Mouse (Mus musculus) midbrain, embryonic 16.5 days (tissue): ENCODE data around the gene Mamdc2. TPM values are rescaled to one million over a fixed set of nuclear protein-coding genes. Genes with fewer than 3 reads are reported as not detected.
A peak's percentile ranks its signal among the peaks of the same experiment; 100 is the strongest.

Experiments used
- ATAC-seq: fragments of 200-750 bp; cut with Nextera tagmentation; 2 replicates; pipeline ENCODE4 v1.8.0; 2017; ENCODE audit warnings: moderate TSS enrichment
- H3K27ac ChIP-seq: fragments of 300-500 bp; sonication (generic); 2 replicates; pipeline ENCODE4 v1.5.1; 2014; ENCODE audit warnings: mild to moderate bottlenecking, low read length, mixed read lengths
- H3K27me3 ChIP-seq: fragments of 300-500 bp; sonication (generic); 2 replicates; pipeline ENCODE4 v1.6.1; 2014; ENCODE audit warnings: low read depth, low read length, mixed read lengths; ENCODE audit not compliant: control insufficient read depth, insufficient read depth
- H3K36me3 ChIP-seq: fragments of 300-500 bp; sonication (generic); 2 replicates; pipeline ENCODE4 v1.6.1; 2014; ENCODE audit warnings: mild to moderate bottlenecking, low read length, moderate library complexity, mixed read lengths; ENCODE audit not compliant: control insufficient read depth, insufficient read depth
- H3K4me1 ChIP-seq: fragments of 300-500 bp; sonication (generic); 2 replicates; pipeline ENCODE4 v1.6.1; 2014; ENCODE audit warnings: mild to moderate bottlenecking, low read length, mixed read lengths; ENCODE audit not compliant: control insufficient read depth, insufficient read depth
- H3K4me2 ChIP-seq: fragments of 300-500 bp; sonication (generic); 2 replicates; pipeline ENCODE4 v1.6.1; 2014; ENCODE audit warnings: mild to moderate bottlenecking, low read length, mixed read lengths
- H3K4me3 ChIP-seq: fragments of 300-500 bp; sonication (generic); 2 replicates; pipeline ENCODE4 v1.5.1; 2014; ENCODE audit warnings: low read depth, mild to moderate bottlenecking, low read length, moderate library complexity, mixed read lengths
- H3K9ac ChIP-seq: fragments of 300-500 bp; sonication (generic); 2 replicates; pipeline ENCODE4 v1.6.1; 2014; ENCODE audit warnings: low read depth, low read length, mixed read lengths
- H3K9me3 ChIP-seq: fragments of 300-500 bp; sonication (generic); replicated peaks from 2 replicates; pipeline ENCODE4 v1.6.1; 2014; ENCODE audit warnings: mild to moderate bottlenecking, low read length, mixed read lengths; ENCODE audit not compliant: control insufficient read depth, poor library complexity, severe bottlenecking
- WGBS: fragments of 180-500 bp; shearing (Covaris S2); extraction: QIAGEN DNeasy Blood & Tissue Kit; methylation state at CpG from one replicate; pipeline ENCODE4 v1.1.7; 2014; 5-methylcytosine and 5-hydroxymethylcytosine counted together
- polyA plus RNA-seq: library from polyadenylated mRNA; unstranded; fragments of >200 nt; fragmentation: Nextera tagmentation; extraction: Ambion mirVana; gene quantifications from 2 replicates; pipeline ENCODE4 v1.2.1, GENCODE M21; 2015

The Mamdc2 gene
- polyA plus RNA-seq, 1 experiment from 2014 or later, result 4.2 TPM

DNA sequence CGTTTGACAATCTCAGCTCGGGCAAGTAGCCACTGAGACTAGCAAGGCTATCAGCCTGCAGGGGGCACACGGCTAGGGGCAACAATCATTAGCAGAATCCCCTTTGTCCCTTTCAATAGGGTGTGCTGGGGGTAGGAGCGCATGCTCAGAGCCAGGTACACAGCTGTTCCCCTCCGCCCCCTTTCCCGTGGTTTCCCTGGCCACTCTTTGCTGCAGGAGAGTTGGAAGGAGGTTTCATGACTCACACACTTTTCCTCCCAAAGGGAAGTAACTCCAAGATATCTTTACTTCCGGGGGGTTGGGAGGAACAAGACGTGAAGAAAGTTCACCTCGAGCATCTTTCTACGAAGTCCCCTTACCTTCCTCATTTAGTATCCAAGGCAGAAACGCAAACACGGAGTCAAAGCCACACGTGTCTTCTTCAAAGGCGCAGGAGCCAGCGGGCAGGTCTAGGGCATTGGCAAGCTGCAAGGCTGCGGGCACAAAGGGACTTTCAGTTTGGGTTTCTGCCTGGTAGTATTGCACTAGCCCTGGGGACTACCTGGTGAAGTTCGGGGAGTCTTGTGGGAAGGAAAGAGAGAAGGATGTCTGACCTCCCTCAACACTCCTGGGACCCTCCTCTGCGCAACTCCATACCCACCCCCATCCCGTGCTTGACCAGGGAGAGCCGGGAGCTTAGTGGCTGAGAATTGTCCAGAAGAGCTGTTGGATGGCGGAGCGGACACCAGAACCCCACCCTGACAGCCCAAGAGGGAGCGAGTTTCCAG, 838 bp downstream of the Mamdc2 start:
- WGBS, result 1% methylated on average over 23 of the region's 23 CpGs

DNA sequence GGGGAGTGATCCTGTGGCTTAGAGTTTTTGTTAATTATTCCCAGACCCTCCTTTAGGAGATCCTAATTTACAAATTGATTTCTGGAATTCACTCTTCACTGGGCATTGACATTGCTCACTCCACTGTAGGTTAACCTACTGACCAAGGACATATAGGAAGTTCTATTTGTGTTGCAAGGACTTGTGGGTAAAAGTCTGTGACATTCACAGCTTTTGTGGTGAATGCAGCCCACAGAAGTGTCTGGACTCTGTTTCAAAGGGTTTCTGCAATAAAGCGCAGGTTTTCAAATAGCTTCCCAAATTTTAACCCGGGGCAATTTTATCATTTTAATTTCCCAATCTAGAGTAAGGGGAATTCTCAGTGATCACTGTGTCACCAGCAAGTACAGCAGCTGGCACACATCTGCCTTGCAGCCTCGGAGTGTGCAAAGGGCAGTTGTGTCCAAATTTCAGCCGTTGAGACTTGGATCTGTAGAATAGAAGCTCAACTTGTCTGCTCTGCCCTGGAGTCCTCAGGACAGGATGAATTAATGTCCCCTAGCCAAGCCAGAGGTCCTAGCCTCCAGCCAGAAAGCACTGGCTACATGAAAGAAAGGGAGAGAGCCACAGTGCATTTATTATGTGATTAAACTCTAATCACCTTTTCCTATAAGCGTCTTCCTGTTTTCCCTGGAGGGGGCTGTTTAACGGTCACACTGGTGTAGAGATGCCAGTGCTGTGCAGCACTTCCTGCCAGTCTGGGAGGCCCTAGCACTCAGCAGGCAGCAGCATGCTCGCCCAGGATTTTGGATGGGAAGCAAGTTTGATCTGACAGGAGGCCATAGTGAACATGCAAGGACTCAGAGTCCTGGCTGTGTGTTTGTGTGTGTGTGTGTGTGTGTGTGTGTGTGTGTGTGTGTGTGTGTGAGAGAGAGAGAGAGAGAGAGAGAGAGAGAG, 3.1 kb downstream of the Mamdc2 start:
- WGBS, result 55% methylated on average over 7 of the region's 7 CpGs

More for the DNA sequence above, 838 bp downstream of the Mamdc2 start:
- peaks cover 15% of the 10 kb centered on the region for H3K4me1 ChIP-seq
- no peak overlapping the region for H3K27ac ChIP-seq
- peak overlapping the region; percentile 93 for H3K4me2 ChIP-seq
- peak; percentile 72 for ATAC-seq
- H3K4me3 ChIP-seq, result peak overlapping the region; percentile 42
- no peaks in the 10 kb centered on the region for H3K36me3 ChIP-seq
- H3K27me3 ChIP-seq, result peaks cover 2% of the 10 kb centered on the region; the same call in 1 of the 2 replicates
- H3K9me3 ChIP-seq, result no peaks in the 10 kb centered on the region
- H3K9ac ChIP-seq, result peak overlapping the region; percentile 57; the same call in 1 of the 2 replicates

DNA sequence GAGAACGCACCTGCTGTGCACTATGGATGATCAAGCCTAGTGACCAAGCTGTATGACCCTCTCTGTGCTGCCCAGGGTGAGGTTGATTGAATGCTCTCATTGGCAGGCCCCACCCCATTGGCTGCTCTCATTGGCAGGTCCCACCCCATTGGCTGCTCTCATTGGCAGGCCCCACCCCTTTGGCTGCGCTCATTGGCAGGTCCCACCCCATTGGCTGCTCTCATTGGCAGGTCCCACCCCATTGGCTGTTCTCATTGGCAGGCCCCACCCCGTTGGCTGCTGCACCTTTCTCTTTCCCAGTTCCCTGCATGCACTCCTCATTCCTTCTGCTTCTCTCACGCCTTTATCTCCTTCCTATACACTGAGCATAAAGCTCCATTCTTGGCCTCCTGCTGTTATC, 12.5 kb downstream of the Mamdc2 start:
- no peaks in the 10 kb centered on the region for H3K36me3 ChIP-seq
- H3K4me3 ChIP-seq, result no peak overlapping the region
- H3K4me2 ChIP-seq, result no peak overlapping the region
- H3K27me3 ChIP-seq, result no peaks in the 10 kb centered on the region
- H3K27ac ChIP-seq, result no peak overlapping the region
- no peaks in the 10 kb centered on the region for H3K9me3 ChIP-seq
- H3K9ac ChIP-seq, result no peak overlapping the region
- no peak for ATAC-seq
- no peaks in the 10 kb centered on the region for H3K4me1 ChIP-seq
- 74% methylated on average over 4 of the region's 4 CpGs for WGBS

More for the DNA sequence above, 3.1 kb downstream of the Mamdc2 start:
- Histone ChIP-seq H3K27me3 (peaks cover 2% of the 10 kb centered on the region; the same call in 1 of the 2 replicates), H3K27ac (no peak overlapping the region), H3K4me2 (no peak overlapping the region), H3K9ac (no peak overlapping the region), H3K36me3 (no peaks in the 10 kb centered on the region), H3K9me3 (no peaks in the 10 kb centered on the region), H3K4me3 (no peak overlapping the region), H3K4me1 (peaks cover 15% of the 10 kb centered on the region)
- no peak for ATAC-seq

- Histone ChIP-seq H3K27ac (no peak overlapping the region), H3K36me3 (no peaks in the 10 kb centered on the region), H3K4me2 (no peak overlapping the region), H3K4me1 (no peaks in the 10 kb centered on the region), H3K27me3 (no peaks in the 10 kb centered on the region), H3K4me3 (no peak overlapping the region), H3K9me3 (no peaks in the 10 kb centered on the region), H3K9ac (no peak overlapping the region)
- WGBS, result 77% methylated on average over 11 of the region's 11 CpGs
- no peak for ATAC-seq
Measured at GRCm38 (mm10) chr19:23434433-23434832, 13.8 kb downstream of the Mamdc2 start.

GRCm38 (mm10) chr19:23417668-23418067, 30.6 kb downstream of the Mamdc2 start:
- no peaks in the 10 kb centered on the region for H3K36me3 ChIP-seq
- 57% methylated on average over 1 of the region's 1 CpGs for WGBS
- H3K4me2 ChIP-seq, result no peak overlapping the region
- H3K27me3 ChIP-seq, result no peaks in the 10 kb centered on the region
- H3K9ac ChIP-seq, result no peak overlapping the region
- H3K27ac ChIP-seq, result no peak overlapping the region
- ATAC-seq, result 0 out of 2 replicates have a peak, but pooled peaks have one; percentile 36
- no peaks in the 10 kb centered on the region for H3K9me3 ChIP-seq
- H3K4me1 ChIP-seq, result peaks cover 3% of the 10 kb centered on the region; the same call in 1 of the 2 replicates
- H3K4me3 ChIP-seq, result no peak overlapping the region

- H3K9me3 ChIP-seq, result no peaks in the 10 kb centered on the region
- no peaks in the 10 kb centered on the region for H3K4me1 ChIP-seq
- no peak overlapping the region for H3K9ac ChIP-seq
- no peaks in the 10 kb centered on the region for H3K36me3 ChIP-seq
- no peak overlapping the region for H3K4me2 ChIP-seq
- H3K27me3 ChIP-seq, result no peaks in the 10 kb centered on the region
- WGBS, result 94% methylated on average over 5 of the region's 5 CpGs
- ATAC-seq, result no peak
- no peak overlapping the region for H3K4me3 ChIP-seq
- no peak overlapping the region for H3K27ac ChIP-seq
Measured at GRCm38 (mm10) chr19:23410800-23411199, 37.4 kb downstream of the Mamdc2 start.

DNA sequence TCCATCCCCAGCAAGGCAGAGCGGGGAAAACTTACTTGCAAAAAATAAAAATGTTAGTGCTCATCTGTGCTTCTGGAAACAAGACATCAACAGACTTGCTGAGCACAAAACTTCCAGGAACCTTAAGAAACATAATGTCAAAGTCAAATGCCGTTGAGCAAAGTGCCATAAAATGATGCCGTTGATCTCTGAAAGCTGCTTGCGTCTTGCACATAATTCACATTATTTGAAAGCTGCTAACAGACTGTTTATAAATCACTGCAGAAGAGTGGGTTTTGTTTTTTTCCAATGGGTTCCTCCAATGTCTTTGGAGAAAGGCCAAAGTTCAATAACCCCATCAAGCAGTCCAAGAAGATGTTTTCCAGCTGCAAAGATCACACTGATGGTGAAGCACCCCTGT, 37.9 kb downstream of the Mamdc2 start:
- H3K4me2 ChIP-seq, result no peak overlapping the region
- WGBS, result 92% methylated on average over 4 of the region's 4 CpGs
- ATAC-seq, result no peak

DNA sequence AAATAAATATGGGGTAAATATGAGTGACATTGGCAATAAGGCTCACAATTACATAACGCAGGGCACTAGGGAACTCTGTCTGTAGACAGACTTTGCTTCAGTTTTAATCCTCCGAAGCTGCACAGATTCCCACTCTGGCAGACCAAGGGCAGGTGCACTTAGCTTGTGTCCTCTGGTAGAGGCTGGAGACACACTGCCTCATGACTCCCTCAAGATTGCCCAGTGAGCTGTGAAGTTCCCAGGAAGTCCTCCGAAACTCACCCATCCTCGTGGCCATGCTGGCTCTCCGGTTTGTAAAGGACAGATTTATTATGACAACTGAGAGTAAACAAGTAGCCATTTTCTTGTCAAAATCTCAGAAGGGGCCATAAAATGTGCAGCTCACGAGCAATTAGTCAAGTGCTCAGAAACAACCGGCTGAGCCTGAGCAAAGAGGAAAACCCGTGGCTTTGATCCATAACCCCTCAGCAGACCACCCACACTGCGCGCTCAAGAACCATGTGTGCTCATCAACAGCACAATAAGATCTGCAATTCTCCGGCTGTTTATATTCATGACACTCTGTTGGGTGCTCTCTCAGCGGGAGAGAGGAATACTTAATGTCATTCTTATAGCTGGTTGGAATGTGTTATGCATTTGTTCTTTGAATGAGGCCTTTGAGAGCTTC, 46.6 kb downstream of the Mamdc2 start:
- H3K9me3 ChIP-seq, result no peaks in the 10 kb centered on the region
- H3K9ac ChIP-seq, result no peak overlapping the region
- H3K4me3 ChIP-seq, result no peak overlapping the region
- H3K36me3 ChIP-seq, result no peaks in the 10 kb centered on the region
- ATAC-seq, result no peak
- H3K27me3 ChIP-seq, result no peaks in the 10 kb centered on the region
- H3K27ac ChIP-seq, result no peak overlapping the region
- H3K4me1 ChIP-seq, result no peaks in the 10 kb centered on the region
- no peak overlapping the region for H3K4me2 ChIP-seq
- WGBS, result 37% methylated on average over 12 of the region's 12 CpGs

More for the DNA sequence above, 37.9 kb downstream of the Mamdc2 start:
- no peaks in the 10 kb centered on the region for H3K4me1 ChIP-seq
- H3K27ac ChIP-seq, result no peak overlapping the region
- H3K27me3 ChIP-seq, result no peaks in the 10 kb centered on the region
- no peak overlapping the region for H3K4me3 ChIP-seq
- H3K9me3 ChIP-seq, result no peaks in the 10 kb centered on the region
- no peaks in the 10 kb centered on the region for H3K36me3 ChIP-seq
- no peak overlapping the region for H3K9ac ChIP-seq
